Comparison of ENCODE assay signal across 24 mouse cellular contexts in genomic region chr12:113114141-113114540, GRCm38 (mm10). TPM values are rescaled to one million over a fixed set of nuclear protein-coding genes. Genes with fewer than 3 reads are reported as not detected.
A peak's percentile ranks its signal among the peaks of the same experiment; 100 is the strongest.
DNase-seq lines count a peak whose midpoint lies in the region; ATAC-seq and TF ChIP-seq lines count a peak whose summit lies in the region.
"Had no signal": no experiment of that assay in that cellular context is flagged by ENCODE, and none has a peak within 500 bp of the region (broad histone marks: within the 10 kb centered on the region; RNA-seq: fewer than 3 reads in every experiment).

No protein-coding gene starts in this region.

- in situ Hi-C loops in ES-E14 (cut with MboI; ENCODE audit: low sequenced_read_pairs in 2 of 2, unreplicated experiment in 2 of 2), result no loop called here

- peak; percentile 72 for DNase-seq in adrenal gland, adult 8-10 months
- DNase-seq in adrenal gland, postnatal 4 days (ENCODE audit: low spot score in 2 of 2), result no peak
- DNase-seq in ES-E14 (ENCODE audit: low read depth, low spot score), result no peak
- DNase-seq in heart, adult 9 months (ENCODE audit: low spot score in 2 of 2), result no peak
- DNase-seq in testis, postnatal 10 days (ENCODE audit: low spot score), result no peak
- no peak for DNase-seq in kidney, adult 18-20 months
- DNase-seq: cerebellum, adult 11-12 months; cerebellum, adult 9-10 months; cerebellum, postnatal 25 days; heart, adult 18-20 months; kidney, adult 11 months had no signal

- no peaks in the 10 kb centered on the region for H3K27me3 ChIP-seq in intestine, embryonic 15.5 days (replicated peaks)
- H3K27me3 ChIP-seq: embryonic facial prominence, embryonic 12.5 days; forebrain, embryonic 15.5 days; heart, embryonic 15.5 days had no signal

- no peaks in the 10 kb centered on the region for H3K9me3 ChIP-seq in ES-E14 (ENCODE audit: control insufficient read depth, insufficient read depth, low read depth, low read length)
- H3K9me3 ChIP-seq in intestine, embryonic 15.5 days, result no peaks in the 10 kb centered on the region
- H3K9me3 ChIP-seq: embryonic facial prominence, embryonic 12.5 days; forebrain, embryonic 15.5 days; heart, embryonic 15.5 days; hindbrain, embryonic 10.5 days had no signal

- 0 out of 4 replicates have a peak overlapping the region, but pooled peaks of 1 of the 2 experiments have one; percentile 9 for H3K4me3 ChIP-seq in ES-E14 (ENCODE audit: insufficient read depth in 1 of 2, low read depth in 1 of 2, low read length in 2 of 2, poor library complexity in 1 of 2, severe bottlenecking in 1 of 2)
- H3K4me3 ChIP-seq in intestine, embryonic 15.5 days (replicated peaks), result no peak overlapping the region
- H3K4me3 ChIP-seq: embryonic facial prominence, embryonic 12.5 days; forebrain, embryonic 15.5 days; heart, embryonic 15.5 days; hindbrain, embryonic 10.5 days had no signal

- H3K4me1 ChIP-seq in ES-E14 (ENCODE audit: control insufficient read depth in 2 of 2, insufficient read depth in 2 of 2, low read length in 2 of 2, poor library complexity in 1 of 2), result peaks cover 13 to 36% of the 10 kb centered on the region in 2 experiments
- H3K4me1 ChIP-seq in intestine, embryonic 15.5 days (replicated peaks), result no peaks in the 10 kb centered on the region
- H3K4me1 ChIP-seq: forebrain, embryonic 15.5 days had no signal

- peaks cover 45% of the 10 kb centered on the region for H3K36me3 ChIP-seq in ES-E14 (ENCODE audit: control insufficient read depth, insufficient read depth, low read length, poor library complexity, severe bottlenecking)
- peaks cover 39% of the 10 kb centered on the region for H3K36me3 ChIP-seq in intestine, embryonic 15.5 days

- ATAC-seq in intestine, embryonic 15.5 days, result peak; percentile 20; the same call in 1 of the 2 replicates
- ATAC-seq: activated CD4-positive, CD25-positive, alpha-beta regulatory T cell, adult 4 months; forebrain, embryonic 15.5 days had no signal

- no peak overlapping the region for H3K4me2 ChIP-seq in intestine, embryonic 15.5 days (replicated peaks)
- H3K4me2 ChIP-seq: embryonic facial prominence, embryonic 12.5 days; forebrain, embryonic 15.5 days; heart, embryonic 11.5 days; heart, embryonic 15.5 days; hindbrain, embryonic 14.5 days had no signal

- H3K9ac ChIP-seq in ES-E14 (ENCODE audit: insufficient read depth, low read depth, low read length, poor library complexity, severe bottlenecking), result no peak overlapping the region
- no peak overlapping the region for H3K9ac ChIP-seq in intestine, embryonic 15.5 days
- H3K9ac ChIP-seq: embryonic facial prominence, embryonic 12.5 days; forebrain, embryonic 15.5 days; heart, embryonic 15.5 days; hindbrain, embryonic 14.5 days had no signal

- 79% methylated on average over 4 of the region's 4 CpGs for WGBS in intestine, embryonic 15.5 days

- peak overlapping the region; percentile 65; the same call in 1 of the 2 replicates for H3K27ac ChIP-seq in ES-E14 (ENCODE audit: insufficient read depth, low read depth, low read length, poor library complexity, severe bottlenecking)
- H3K27ac ChIP-seq in intestine, embryonic 15.5 days, result no peak overlapping the region
- H3K27ac ChIP-seq: embryonic facial prominence, embryonic 12.5 days; forebrain, embryonic 15.5 days; heart, embryonic 15.5 days; hindbrain, embryonic 10.5 days; hindbrain, embryonic 14.5 days had no signal

TF ChIP-seq in ES-E14, 5 proteins besides CTCF, POLR2A, EP300 and RAD21:
- no peak for TF ChIP-seq ZNF384 (IDR thresholded peaks at IDR 0.05; ENCODE audit: low read depth, low read length)
- no peak for TF ChIP-seq MAFK (IDR thresholded peaks at IDR 0.05; ENCODE audit: insufficient read depth, low read depth, low read length)
- no peak for TF ChIP-seq CHD2 (IDR thresholded peaks at IDR 0.05; ENCODE audit: low read depth, low read length)

RNA-seq across cellular contexts. Expression of gene Mta1, which starts 16.1 kb away (rescaled TPM):
- total RNA-seq in adrenal gland, adult 8-10 months (2022), result 10 to 100 TPM; 81.8 to 92.8 (median 86.8) TPM
- 100 to 1,000 TPM; 129 to 138 TPM for total RNA-seq in adrenal gland, postnatal 4 days (2021)
- total RNA-seq in ES-E14 (2012; rRNA removed), result 30.3 and 49.7 TPM in 2 replicates
- 11.3 and 11.5 TPM in 2 replicates for polyA plus RNA-seq in intestine, embryonic 15.5 days (2015; fragmentation: Nextera tagmentation; extraction: Ambion mirVana)

RNA-seq across cellular contexts. Expression of gene Crip2, which starts 25.9 kb away (rescaled TPM):
- total RNA-seq in adrenal gland, adult 8-10 months (2022), result 10 to 100 TPM; 46.7 to 65.5 (median 58.4) TPM
- total RNA-seq in adrenal gland, postnatal 4 days (2021), result 100 to 1,000 TPM; 109 to 110 TPM
- 54.6 and 62.2 TPM in 2 replicates for total RNA-seq in ES-E14 (2012; rRNA removed)
- polyA plus RNA-seq in intestine, embryonic 15.5 days (2015; fragmentation: Nextera tagmentation; extraction: Ambion mirVana), result 122 and 130 TPM in 2 replicates

RNA-seq across cellular contexts. Expression of gene Crip1, which starts 32.0 kb away (rescaled TPM):
- total RNA-seq in adrenal gland, adult 8-10 months (2022), result 10 to 100 TPM; 55.3 to 90.7 (median 59.7) TPM
- total RNA-seq in adrenal gland, postnatal 4 days (2021), result 100 to 1,000 TPM; 129 to 134 TPM
- total RNA-seq in ES-E14 (2012; rRNA removed), result 173 and 210 TPM in 2 replicates
- polyA plus RNA-seq in intestine, embryonic 15.5 days (2015; fragmentation: Nextera tagmentation; extraction: Ambion mirVana), result 426 and 430 TPM in 2 replicates

RNA-seq across cellular contexts. Expression of gene Tex22, which starts 39.8 kb away (rescaled TPM):
- total RNA-seq in adrenal gland, adult 8-10 months (2022), result under 1 TPM in 3 of 4 experiments, not detected in 1; 0.38 to 0.65 (median 0.62) TPM
- under 1 TPM; 0.73 TPM for total RNA-seq in adrenal gland, postnatal 4 days (2021)
- 0.22 and 0.79 TPM in 2 replicates for total RNA-seq in ES-E14 (2012; rRNA removed)
- polyA plus RNA-seq in intestine, embryonic 15.5 days (2015; fragmentation: Nextera tagmentation; extraction: Ambion mirVana), result not detected in 2 replicates
- total RNA-seq: gastrocnemius, adult 8-10 months; heart, adult 18-20 months; heart, postnatal 25 days had no signal
- polyA plus RNA-seq: C2C12; cortical plate, adult 2 months; forebrain, embryonic 11.5 days; heart, embryonic 15.5 days; hindbrain, embryonic 10.5 days had no signal

RNA-seq across cellular contexts. Expression of gene Tedc1, which starts 42.1 kb away (rescaled TPM):
- 1 to 10 TPM in 3 of 4 experiments, under 1 TPM in 1; 0.87 to 1.8 (median 1.5) TPM for total RNA-seq in adrenal gland, adult 8-10 months (2022)
- total RNA-seq in adrenal gland, postnatal 4 days (2021), result 10 to 100 TPM in 1 of 2 experiments, 1 to 10 TPM in 1; 7.1 to 10.3 TPM
- total RNA-seq in ES-E14 (2012; rRNA removed), result 30.3 and 48.0 TPM in 2 replicates
- polyA plus RNA-seq in intestine, embryonic 15.5 days (2015; fragmentation: Nextera tagmentation; extraction: Ambion mirVana), result 25.3 and 25.5 TPM in 2 replicates
